ENCODE assay signal across 8 mouse cellular contexts in the genomic region with DNA sequence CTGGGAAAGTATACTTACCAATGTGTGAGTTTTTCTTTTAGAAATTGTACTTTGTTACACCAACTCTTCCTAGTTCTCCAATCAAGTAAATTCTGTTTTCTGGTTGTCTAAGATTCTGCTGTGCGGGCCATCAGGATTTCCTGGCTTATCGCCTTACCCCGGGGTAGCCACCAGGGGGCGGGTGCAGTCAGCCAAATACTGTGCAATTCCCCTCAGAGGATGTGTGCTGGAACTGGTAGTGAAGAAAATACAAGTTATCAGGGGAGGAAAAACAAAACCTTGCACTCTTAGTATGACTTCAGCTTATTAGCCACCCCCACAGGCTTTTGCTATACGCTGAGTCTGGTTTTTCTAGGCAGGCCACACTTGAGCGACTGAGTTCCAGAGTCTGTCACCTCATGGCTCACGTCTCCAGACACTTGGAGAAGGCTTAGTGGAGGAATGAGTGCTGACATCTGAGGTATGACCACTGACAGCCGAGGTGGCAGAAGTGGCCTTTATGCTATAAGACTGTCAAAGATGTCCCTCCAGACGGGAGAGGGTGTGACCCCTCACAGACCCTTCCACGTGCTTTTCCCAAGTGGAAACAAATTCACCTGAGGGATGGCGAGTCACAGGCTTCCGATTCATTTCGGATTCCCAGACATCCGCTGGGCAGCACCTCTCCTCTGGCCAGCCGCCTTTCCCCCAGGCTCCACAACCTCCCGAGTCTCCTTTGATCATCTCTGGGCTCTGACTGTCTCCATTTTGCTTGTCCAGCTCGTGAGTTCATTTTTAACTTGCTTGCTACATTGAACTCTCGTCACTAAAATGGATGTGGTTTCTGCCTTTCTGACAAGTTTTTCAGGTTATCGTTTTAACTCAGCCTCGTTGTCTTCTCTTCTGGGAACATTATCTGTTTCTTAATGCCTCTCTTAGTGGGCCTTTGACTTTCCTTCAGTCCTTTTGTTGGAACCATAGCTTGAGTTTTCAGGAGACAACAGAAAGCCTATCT.
A peak's percentile ranks its signal among the peaks of the same experiment; 100 is the strongest.
DNase-seq lines count a peak whose midpoint lies in the region; ATAC-seq lines count a peak whose summit lies in the region.

No protein-coding gene starts in this region.

- H3K4me2 ChIP-seq in intestine, embryonic 14.5 days (ENCODE audit: low read length): no peak overlapping the region
- H3K4me2 ChIP-seq in intestine, embryonic 16.5 days (ENCODE audit: low read depth, low read length): no peak overlapping the region

- H3K9me3 ChIP-seq in intestine, embryonic 14.5 days (ENCODE audit: control insufficient read depth, low read length): no peaks in the 10 kb centered on the region
- no peaks in the 10 kb centered on the region for H3K9me3 ChIP-seq in intestine, embryonic 16.5 days (ENCODE audit: control insufficient read depth, low read length)
- no peaks in the 10 kb centered on the region for H3K9me3 ChIP-seq in embryonic facial prominence, embryonic 10.5 days
- no peaks in the 10 kb centered on the region for H3K9me3 ChIP-seq in heart, embryonic 10.5 days

- no peak overlapping the region for H3K9ac ChIP-seq in intestine, embryonic 14.5 days (ENCODE audit: low read length)
- no peak overlapping the region for H3K9ac ChIP-seq in intestine, embryonic 16.5 days (ENCODE audit: low read depth, low read length)

- no peak overlapping the region for H3K4me3 ChIP-seq in intestine, embryonic 14.5 days (ENCODE audit: low read depth, low read length)
- H3K4me3 ChIP-seq in intestine, embryonic 16.5 days (ENCODE audit: low read length): no peak overlapping the region
- H3K4me3 ChIP-seq in embryonic facial prominence, embryonic 10.5 days: no peak overlapping the region
- H3K4me3 ChIP-seq in heart, embryonic 10.5 days: no peak overlapping the region

- DNase-seq in intestine, embryonic 14.5 days (ENCODE audit: low spot score): peak; percentile 77
- DNase-seq in embryonic facial prominence, embryonic 10.5 days (ENCODE audit: low spot score): peak; percentile 80
- no peak for DNase-seq in heart, embryonic 10.5 days (ENCODE audit: low spot score)
- peak; percentile 54 to 70 for DNase-seq in kidney, postnatal 25 days
- DNase-seq in lung, postnatal 14 days: peak; percentile 74
- DNase-seq in skeletal muscle tissue, adult 2 months (ENCODE audit: low read depth, low spot score): peak; percentile 52

- no peaks in the 10 kb centered on the region for H3K36me3 ChIP-seq in intestine, embryonic 14.5 days (ENCODE audit: control insufficient read depth, insufficient read depth, low read length)
- H3K36me3 ChIP-seq in intestine, embryonic 16.5 days (ENCODE audit: control insufficient read depth, insufficient read depth, low read length): no peaks in the 10 kb centered on the region
- H3K36me3 ChIP-seq in embryonic facial prominence, embryonic 10.5 days (replicated peaks): no peaks in the 10 kb centered on the region
- H3K36me3 ChIP-seq in heart, embryonic 10.5 days: no peaks in the 10 kb centered on the region

- H3K4me1 ChIP-seq in intestine, embryonic 14.5 days (replicated peaks; ENCODE audit: control insufficient read depth, insufficient read depth, low read length): 0 out of 2 replicates have a peak, but pooled peaks cover 5% of the 10 kb centered on the region
- H3K4me1 ChIP-seq in intestine, embryonic 16.5 days (ENCODE audit: control insufficient read depth, insufficient read depth, low read length): no peaks in the 10 kb centered on the region; the same call in 1 of the 2 replicates
- H3K4me1 ChIP-seq in embryonic facial prominence, embryonic 10.5 days: peaks cover 31% of the 10 kb centered on the region
- peaks cover 28% of the 10 kb centered on the region for H3K4me1 ChIP-seq in heart, embryonic 10.5 days

- no peak overlapping the region for H3K27ac ChIP-seq in intestine, embryonic 14.5 days (ENCODE audit: low read depth)
- H3K27ac ChIP-seq in intestine, embryonic 16.5 days (ENCODE audit: low read length): no peak overlapping the region
- H3K27ac ChIP-seq in embryonic facial prominence, embryonic 10.5 days (replicated peaks): no peak overlapping the region
- 0 out of 2 replicates have a peak overlapping the region, but pooled peaks have one; percentile 2 for H3K27ac ChIP-seq in heart, embryonic 10.5 days

- WGBS in intestine, embryonic 14.5 days: 68% methylated on average over 20 of the region's 20 CpGs
- 74% methylated on average over 20 of the region's 20 CpGs for WGBS in intestine, embryonic 16.5 days
- WGBS in embryonic facial prominence, embryonic 10.5 days: 68% methylated on average over 20 of the region's 20 CpGs
- WGBS in heart, embryonic 10.5 days: 51% methylated on average over 20 of the region's 20 CpGs

- ATAC-seq in intestine, embryonic 14.5 days (replicated peaks; ENCODE audit: low FRiP score, low TSS enrichment, low read depth): no peak
- no peak for ATAC-seq in intestine, embryonic 16.5 days
- peak; percentile 69 for ATAC-seq in activated CD4-positive, CD25-positive, alpha-beta regulatory T cell, adult 4 months

- H3K27me3 ChIP-seq in intestine, embryonic 14.5 days (replicated peaks; ENCODE audit: control insufficient read depth, insufficient read depth, low read length): no peaks in the 10 kb centered on the region
- no peaks in the 10 kb centered on the region for H3K27me3 ChIP-seq in intestine, embryonic 16.5 days (replicated peaks; ENCODE audit: control insufficient read depth, insufficient read depth, low read length)
- H3K27me3 ChIP-seq in embryonic facial prominence, embryonic 10.5 days (replicated peaks; ENCODE audit: low read depth, poor library complexity, severe bottlenecking): no peaks in the 10 kb centered on the region
- no peaks in the 10 kb centered on the region for H3K27me3 ChIP-seq in heart, embryonic 10.5 days (ENCODE audit: insufficient read depth, poor library complexity, severe bottlenecking)
